Mouse (Mus musculus) lung, postnatal 4 days (tissue): ENCODE measurements around the gene Rpl23.
"Not testable (repeated sequence)": the region's sequence is repeated elsewhere in the genome, so short reads cannot be mapped to it uniquely, and the experiment has no call there.

Experiments
- DNase-seq, 2 experiments: peaks; one replicate each; pipeline ENCODE4 v3.0.0; 2021

Gene Rpl23

GRCm38 (mm10) chr11:97799146-97799993 is 17.1 kb upstream of the Rpl23 start:
- peak; percentile 92 to 93 for DNase-seq

GRCm38 (mm10) chr11:97798782-97799145 is 16.5 kb upstream of the Rpl23 start, which contains the start of gene Lasp1:
Gene Lasp1, plus strand, starts transcription at chr11:97799000.
- peak; percentile 86 to 91 for DNase-seq

GRCm38 (mm10) chr11:97798083-97798435 is 15.8 kb upstream of the Rpl23 start:
- no peak for DNase-seq

- no peak for DNase-seq
Measured at GRCm38 (mm10) chr11:97797369-97798082, 15.3 kb upstream of the Rpl23 start.

GRCm38 (mm10) chr11:97796910-97797309 is 14.7 kb upstream of the Rpl23 start:
- DNase-seq = peak; percentile 68 to 77

GRCm38 (mm10) chr11:97793165-97793564 is 10.9 kb upstream of the Rpl23 start:
- DNase-seq = peak in 1 of 2 experiments; percentile 57

GRCm38 (mm10) chr11:97790778-97791438 is 8.7 kb upstream of the Rpl23 start:
- not testable (repeated sequence) for DNase-seq

- DNase-seq = no peak
Measured at GRCm38 (mm10) chr11:97789727-97790126, 7.5 kb upstream of the Rpl23 start.

GRCm38 (mm10) chr11:97787961-97788360 is 5.7 kb upstream of the Rpl23 start:
- no peak for DNase-seq

- DNase-seq = no peak
Measured at GRCm38 (mm10) chr11:97782564-97782895, 293 bp upstream of the Rpl23 start.

- no peak for DNase-seq
Measured at GRCm38 (mm10) chr11:97781478-97781831, 782 bp downstream of the Rpl23 start.

GRCm38 (mm10) chr11:97779968-97780701 is 2.1 kb downstream of the Rpl23 start:
- no peak for DNase-seq

GRCm38 (mm10) chr11:97778918-97779317 is 3.3 kb downstream of the Rpl23 start:
- DNase-seq = no peak

- peak in 1 of 2 experiments; percentile 49 for DNase-seq
Measured at GRCm38 (mm10) chr11:97777129-97777529, 5.1 kb downstream of the Rpl23 start.

GRCm38 (mm10) chr11:97776497-97777128 is 5.6 kb downstream of the Rpl23 start:
- DNase-seq = no peak

- no peak for DNase-seq
Measured at GRCm38 (mm10) chr11:97775808-97776496, 6.3 kb downstream of the Rpl23 start, which contains the start of gene 1700001P01Rik. Gene 1700001P01Rik, minus strand, starts transcription at chr11:97775918.

GRCm38 (mm10) chr11:97775186-97775585 is 7.1 kb downstream of the Rpl23 start:
- DNase-seq = no peak

- no peak for DNase-seq
Measured at GRCm38 (mm10) chr11:97771410-97771809, 10.8 kb downstream of the Rpl23 start.

- DNase-seq = no peak
Measured at GRCm38 (mm10) chr11:97769704-97770103, 12.5 kb downstream of the Rpl23 start.

GRCm38 (mm10) chr11:97766154-97766881 is 15.9 kb downstream of the Rpl23 start, which contains the start of gene Cwc25:
Gene Cwc25, minus strand, starts transcription at chr11:97766556.
- peak; percentile 95 to 97 for DNase-seq

GRCm38 (mm10) chr11:97761638-97762037 is 20.6 kb downstream of the Rpl23 start:
- no peak for DNase-seq
